Mouse (Mus musculus) myocyte (in vitro differentiated cells): ENCODE results near the gene Myo16. TPM values are rescaled to one million over a fixed set of nuclear protein-coding genes. Genes with fewer than 3 reads are reported as not detected.

Experiments used
- H3K27me3 ChIP-seq: one replicate; pipeline ENCODE4 v1.6.1; 2011; ENCODE audit not compliant: control insufficient read depth, insufficient read depth, insufficient read length
- H3K36me3 ChIP-seq: one replicate; pipeline ENCODE4 v1.6.1; 2011; ENCODE audit not compliant: control insufficient read depth, insufficient read depth
- H3K4me2 ChIP-seq: one replicate; pipeline ENCODE4 v1.6.1; 2011; ENCODE audit warnings: low read depth, control low read depth
- H3K4me3 ChIP-seq: one replicate; pipeline ENCODE4 v1.5.1; 2011; ENCODE audit warnings: mild to moderate bottlenecking, control low read depth, moderate library complexity
- H3K79me2 ChIP-seq: one replicate; pipeline ENCODE4 v1.6.1; 2011; ENCODE audit not compliant: control insufficient read depth, insufficient read depth
- H3ac ChIP-seq: one replicate; pipeline ENCODE4 v1.6.1; 2011; ENCODE audit not compliant: control insufficient read depth, insufficient read length
- CEBPB ChIP-seq: IDR thresholded peaks from 2 replicates; pipeline ENCODE4 v1.6.1; 2011; ENCODE audit warnings: mild to moderate bottlenecking, moderate library complexity; ENCODE audit not compliant: poor library complexity, insufficient read depth, severe bottlenecking
- E2F4 ChIP-seq: IDR thresholded peaks from one replicate; pipeline ENCODE4 v1.6.1; 2011; ENCODE audit warnings: mild to moderate bottlenecking, control low read depth, moderate library complexity; ENCODE audit not compliant: insufficient read depth
- MAX ChIP-seq: IDR thresholded peaks from one replicate; pipeline ENCODE4 v1.6.1; 2011; ENCODE audit warnings: low read depth, mild to moderate bottlenecking, control low read depth
- MYOD1 ChIP-seq, 3 experiments: IDR thresholded peaks; one replicate each; pipeline ENCODE4 v1.6.1; 2011; ENCODE audit warnings: control low read depth in 2 of 3, low read depth in 2 of 3, mild to moderate bottlenecking in 2 of 3, moderate library complexity in 1 of 3; ENCODE audit not compliant: insufficient read length in 2 of 3, control insufficient read depth in 1 of 3
- MYOG ChIP-seq, 3 experiments: IDR thresholded peaks; one replicate each; pipeline ENCODE4 v1.6.1; 2011; ENCODE audit warnings: control low read depth in 2 of 3, low read depth in 2 of 3, mild to moderate bottlenecking in 2 of 3; ENCODE audit not compliant: insufficient read length in 2 of 3, control insufficient read depth in 1 of 3, insufficient read depth in 1 of 3
- POLR2A ChIP-seq: IDR thresholded peaks from one replicate; pipeline ENCODE4 v1.6.1; 2011; ENCODE audit warnings: low read depth, mild to moderate bottlenecking, control low read depth, moderate library complexity; ENCODE audit not compliant: insufficient read length
- POLR2AphosphoS2 ChIP-seq: IDR thresholded peaks from one replicate; pipeline ENCODE4 v1.6.1; 2011; ENCODE audit warnings: low read depth, control low read depth; ENCODE audit not compliant: insufficient read length
- REST ChIP-seq: IDR thresholded peaks from one replicate; pipeline ENCODE4 v1.6.1; 2011; ENCODE audit warnings: mild to moderate bottlenecking, control low read depth, moderate library complexity; ENCODE audit not compliant: insufficient read depth, insufficient read length
- SRF ChIP-seq: IDR thresholded peaks from one replicate; pipeline ENCODE4 v1.6.1; 2011; ENCODE audit warnings: low read depth; ENCODE audit not compliant: control insufficient read depth, insufficient read length
- TCF12 ChIP-seq: IDR thresholded peaks from one replicate; pipeline ENCODE4 v1.6.1; 2011; ENCODE audit warnings: mild to moderate bottlenecking, control low read depth; ENCODE audit not compliant: poor library complexity, insufficient read depth, severe bottlenecking
- TCF3 ChIP-seq: IDR thresholded peaks from one replicate; pipeline ENCODE4 v1.6.1; 2011; ENCODE audit warnings: low read depth, control low read depth; ENCODE audit not compliant: insufficient read length
- USF1 ChIP-seq: IDR thresholded peaks from one replicate; pipeline ENCODE4 v1.6.1; 2011; ENCODE audit warnings: low read depth, mild to moderate bottlenecking, control low read depth, moderate library complexity
- polyA plus RNA-seq: library from polyadenylated mRNA; unstranded; fragments of >200 nt; fragmentation: generic; extraction: Trizol; gene quantifications from one replicate; pipeline ENCODE4 v1.2.1, GENCODE M21; 2012; ENCODE audit warnings: missing spikeins

Myo16 gene
- polyA plus RNA-seq, 1 experiment, result 0.01 TPM

DNA sequence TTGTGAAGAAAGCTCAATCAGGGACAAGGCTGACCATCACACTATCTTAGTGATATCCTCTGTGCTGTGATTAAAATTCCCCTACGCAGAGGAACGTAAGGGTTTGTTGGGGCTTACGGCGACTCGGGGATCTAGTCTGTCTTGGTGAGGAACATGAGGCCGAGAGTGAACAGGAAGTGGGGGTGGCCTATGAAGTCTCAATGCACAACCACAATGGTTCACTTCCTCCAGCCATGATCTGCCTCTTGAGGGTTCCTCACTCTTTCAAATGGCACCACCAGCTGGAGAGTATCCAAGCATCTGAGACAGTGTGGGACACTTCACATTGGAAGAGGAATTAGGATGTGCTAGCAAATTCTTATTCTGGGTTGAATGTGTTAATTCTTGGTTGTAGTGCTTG lies 405.8 kb downstream of the Myo16 start:
- Histone ChIP-seq H3K27me3 (peaks cover 17% of the 10 kb centered on the region), H3ac (no peak overlapping the region), H3K36me3 (no peaks in the 10 kb centered on the region), H3K4me2 (no peak overlapping the region), H3K4me3 (no peak overlapping the region), H3K79me2 (no peaks in the 10 kb centered on the region)
- TF ChIP-seq MYOD1 (IDR thresholded peaks at IDR 0.05; ENCODE audit: control insufficient read depth in 1 of 3, insufficient read length in 2 of 3, low read depth in 2 of 3) (no peak), MAX (no peak), POLR2A (no peak), TCF12 (no peak), E2F4 (no peak), CEBPB (no peak), TCF3 (no peak), MYOG (IDR thresholded peaks at IDR 0.05; ENCODE audit: control insufficient read depth in 1 of 3, insufficient read depth in 1 of 3, insufficient read length in 2 of 3, low read depth in 2 of 3) (no peak)

DNA sequence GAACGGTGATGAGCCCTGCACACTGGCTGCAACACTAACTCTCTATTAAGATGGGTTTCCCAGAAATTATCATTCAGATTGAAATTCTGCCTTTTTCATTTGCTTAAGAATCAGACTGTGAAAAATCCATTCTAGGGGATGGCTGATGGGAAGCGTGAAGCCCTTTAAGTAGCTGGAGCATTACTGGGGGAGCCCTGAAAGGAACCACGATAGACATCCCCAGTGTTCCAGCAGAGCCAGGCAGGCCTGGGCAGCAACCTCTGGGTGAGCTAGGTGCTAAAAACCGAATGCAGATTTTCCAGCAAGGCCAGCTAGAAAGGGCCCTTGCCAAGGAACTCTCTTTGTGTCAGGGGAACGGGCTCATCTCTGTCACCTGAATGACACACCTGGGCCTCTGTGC lies 407.9 kb downstream of the Myo16 start:
- Histone ChIP-seq H3K4me3 (no peak overlapping the region), H3K36me3 (no peaks in the 10 kb centered on the region), H3ac (no peak overlapping the region), H3K27me3 (peaks cover 5% of the 10 kb centered on the region), H3K79me2 (no peaks in the 10 kb centered on the region), H3K4me2 (no peak overlapping the region)
- TF ChIP-seq USF1, result no peak
- TF ChIP-seq MAX, result no peak
- TF ChIP-seq TCF12, result no peak
- TF ChIP-seq CEBPB, result no peak
- TF ChIP-seq MYOG (IDR thresholded peaks at IDR 0.05; ENCODE audit: control insufficient read depth in 1 of 3, insufficient read depth in 1 of 3, insufficient read length in 2 of 3, low read depth in 2 of 3), result no peak

GRCm38 (mm10) chr8:10562046-10562445 lies 408.3 kb downstream of the Myo16 start:
- H3K4me3 ChIP-seq, result no peak overlapping the region
- no peaks in the 10 kb centered on the region for H3K79me2 ChIP-seq
- H3K27me3 ChIP-seq, result peaks cover 3% of the 10 kb centered on the region
- H3K4me2 ChIP-seq, result no peak overlapping the region
- no peak overlapping the region for H3ac ChIP-seq
- TF ChIP-seq MAX (no peak), POLR2A (no peak), REST (no peak)
- no peaks in the 10 kb centered on the region for H3K36me3 ChIP-seq

GRCm38 (mm10) chr8:10562636-10563035 lies 408.9 kb downstream of the Myo16 start:
- Histone ChIP-seq H3K27me3 (no peaks in the 10 kb centered on the region), H3K36me3 (no peaks in the 10 kb centered on the region), H3ac (no peak overlapping the region), H3K4me2 (no peak overlapping the region), H3K79me2 (no peaks in the 10 kb centered on the region), H3K4me3 (no peak overlapping the region)
- TF ChIP-seq SRF (no peak), E2F4 (no peak), MYOG (IDR thresholded peaks at IDR 0.05; ENCODE audit: control insufficient read depth in 1 of 3, insufficient read depth in 1 of 3, insufficient read length in 2 of 3, low read depth in 2 of 3) (no peak)

DNA sequence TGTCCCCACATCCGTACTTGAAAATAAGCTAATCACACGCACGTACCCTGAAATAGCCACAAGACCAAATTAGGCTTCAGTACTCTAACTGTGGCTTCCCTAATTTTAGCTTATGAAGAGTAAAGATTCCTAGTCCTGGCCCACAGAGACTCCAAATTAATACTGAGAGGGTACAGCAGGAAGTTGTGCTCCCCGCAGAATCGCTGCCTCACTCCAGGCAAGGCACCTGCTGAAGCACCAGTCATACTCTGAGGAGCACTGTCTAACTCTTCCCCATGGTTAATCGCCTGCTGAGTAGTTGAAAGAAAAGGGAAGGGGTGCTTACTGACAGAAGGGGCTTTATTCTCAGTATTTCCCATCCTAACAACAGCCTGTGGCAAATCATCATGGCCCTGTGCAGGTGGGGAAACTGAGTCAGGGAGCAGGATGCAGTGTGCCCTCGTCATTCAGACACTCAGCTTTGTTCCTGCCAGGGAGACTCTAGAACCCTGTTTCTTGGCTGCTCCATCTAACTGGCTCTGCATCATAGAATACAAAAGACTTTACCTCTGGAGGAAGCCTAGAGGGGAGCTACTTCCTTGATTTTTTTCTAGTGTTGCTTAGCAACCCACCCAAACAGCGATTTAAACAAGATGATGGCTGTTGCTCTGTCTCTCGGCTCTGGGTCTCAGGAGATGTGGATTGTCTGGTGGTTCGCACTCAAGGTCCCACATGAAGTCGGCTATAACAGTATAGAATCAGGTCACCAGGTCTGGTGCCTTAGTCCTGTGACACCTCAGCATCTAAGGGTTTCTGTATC lies 411.7 kb downstream of the Myo16 start:
- TF ChIP-seq POLR2AphosphoS2 (no peak), MYOG (IDR thresholded peaks at IDR 0.05; ENCODE audit: control insufficient read depth in 1 of 3, insufficient read depth in 1 of 3, insufficient read length in 2 of 3, low read depth in 2 of 3) (no peak), REST (no peak), MYOD1 (IDR thresholded peaks at IDR 0.05; ENCODE audit: control insufficient read depth in 1 of 3, insufficient read length in 2 of 3, low read depth in 2 of 3) (no peak), TCF12 (no peak), E2F4 (no peak), POLR2A (no peak), TCF3 (no peak), CEBPB (no peak), SRF (no peak), MAX (no peak), USF1 (no peak)
- peaks cover 13% of the 10 kb centered on the region for H3K27me3 ChIP-seq
- H3K4me2 ChIP-seq, result no peak overlapping the region
- no peaks in the 10 kb centered on the region for H3K79me2 ChIP-seq
- H3K4me3 ChIP-seq, result no peak overlapping the region
- H3ac ChIP-seq, result no peak overlapping the region
- no peaks in the 10 kb centered on the region for H3K36me3 ChIP-seq

- H3K4me2 ChIP-seq, result no peak overlapping the region
- TF ChIP-seq USF1 (no peak), MAX (no peak), E2F4 (no peak), SRF (no peak), TCF12 (no peak), TCF3 (no peak), MYOG (IDR thresholded peaks at IDR 0.05; ENCODE audit: control insufficient read depth in 1 of 3, insufficient read depth in 1 of 3, insufficient read length in 2 of 3, low read depth in 2 of 3) (no peak), CEBPB (no peak), MYOD1 (IDR thresholded peaks at IDR 0.05; ENCODE audit: control insufficient read depth in 1 of 3, insufficient read length in 2 of 3, low read depth in 2 of 3) (no peak), REST (no peak), POLR2A (no peak), POLR2AphosphoS2 (no peak)
- H3K36me3 ChIP-seq, result no peaks in the 10 kb centered on the region
Observed at GRCm38 (mm10) chr8:10568448-10568847, 414.7 kb downstream of the Myo16 start.

More at GRCm38 (mm10) chr8:10568448-10568847, 414.7 kb downstream of the Myo16 start:
- no peak overlapping the region for H3ac ChIP-seq
- H3K27me3 ChIP-seq, result peaks cover 24% of the 10 kb centered on the region
- no peaks in the 10 kb centered on the region for H3K79me2 ChIP-seq
- H3K4me3 ChIP-seq, result no peak overlapping the region
